8 mouse cellular contexts compared by ENCODE assay signal in the genomic region with DNA sequence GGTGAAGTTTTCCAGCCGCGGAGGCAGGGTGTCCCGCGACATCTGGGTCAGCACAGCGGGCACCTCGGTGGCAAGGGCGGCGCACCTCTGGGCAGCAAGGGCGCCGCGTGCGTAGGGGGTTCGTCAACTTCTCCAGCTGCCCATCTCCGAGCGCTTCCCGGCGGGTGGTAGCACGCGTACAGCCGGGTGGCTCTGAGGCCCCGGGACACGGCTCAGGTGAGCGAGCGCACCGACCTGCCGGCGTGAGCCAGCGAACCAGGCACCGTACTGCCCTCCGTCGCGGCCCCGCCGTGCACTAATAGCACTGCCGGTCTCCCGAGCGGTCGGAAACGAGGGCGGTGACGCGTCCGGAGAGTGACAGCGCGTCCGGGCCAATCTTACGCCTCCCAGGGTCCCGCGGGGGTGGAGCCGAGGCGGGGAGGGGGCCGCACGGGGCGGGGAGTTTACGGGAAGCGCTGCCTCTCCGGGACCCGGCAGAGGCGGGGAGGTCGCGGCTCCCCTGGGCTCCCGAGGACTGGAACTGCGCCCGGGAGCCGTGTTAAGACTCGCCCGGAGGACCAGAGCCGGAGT. TPM values are rescaled to one million over a fixed set of nuclear protein-coding genes. Genes with fewer than 3 reads are reported as not detected.
DNase-seq lines count a peak whose midpoint lies in the region; ATAC-seq lines count a peak whose summit lies in the region.

No protein-coding gene starts in this region.

- H3K9me3 ChIP-seq in embryonic facial prominence, embryonic 12.5 days: no peaks in the 10 kb centered on the region
- no peaks in the 10 kb centered on the region for H3K9me3 ChIP-seq in limb, embryonic 10.5 days (replicated peaks)
- H3K9me3 ChIP-seq in midbrain, embryonic 12.5 days: no peaks in the 10 kb centered on the region

- no peaks in the 10 kb centered on the region for H3K36me3 ChIP-seq in embryonic facial prominence, embryonic 12.5 days
- H3K36me3 ChIP-seq in limb, embryonic 10.5 days: no peaks in the 10 kb centered on the region
- no peaks in the 10 kb centered on the region for H3K36me3 ChIP-seq in midbrain, embryonic 12.5 days

- peak; percentile 95 for ATAC-seq in embryonic facial prominence, embryonic 12.5 days (ENCODE audit: insufficient number of reproducible peaks, insufficient read depth, low FRiP score, low TSS enrichment)
- ATAC-seq in midbrain, embryonic 12.5 days (ENCODE audit: low FRiP score, low read depth): peak; percentile 98

- H3K9ac ChIP-seq in embryonic facial prominence, embryonic 12.5 days: peak overlapping the region; percentile 77
- peak overlapping the region; percentile 61 for H3K9ac ChIP-seq in midbrain, embryonic 12.5 days (replicated peaks)

- under 1% methylated on average over 67 of the region's 68 CpGs for WGBS in embryonic facial prominence, embryonic 12.5 days
- WGBS in limb, embryonic 10.5 days: under 1% methylated on average over 68 of the region's 68 CpGs
- under 1% methylated on average over 64 of the region's 68 CpGs for WGBS in midbrain, embryonic 12.5 days

- peak; percentile 98 to 99 for DNase-seq in adrenal gland, postnatal 36 days
- peak; percentile 100 for DNase-seq in heart, adult 11 months
- DNase-seq in kidney, adult 18-20 months: peak; percentile 96
- DNase-seq in limb, embryonic 10.5 days (ENCODE audit: low spot score): peak; percentile 92
- peak; percentile 89 for DNase-seq in skeletal muscle tissue, adult 2 months (ENCODE audit: low read depth, low spot score)
- no peak for DNase-seq in MN1 (ENCODE audit: low spot score)

- H3K4me2 ChIP-seq in embryonic facial prominence, embryonic 12.5 days (replicated peaks): peak overlapping the region; percentile 99
- H3K4me2 ChIP-seq in midbrain, embryonic 12.5 days (replicated peaks): peak overlapping the region; percentile 98

- peak overlapping the region; percentile 71 for H3K4me3 ChIP-seq in embryonic facial prominence, embryonic 12.5 days
- H3K4me3 ChIP-seq in limb, embryonic 10.5 days: peak overlapping the region; percentile 78
- H3K4me3 ChIP-seq in midbrain, embryonic 12.5 days: peak overlapping the region; percentile 67

- no peak overlapping the region for H3K27ac ChIP-seq in embryonic facial prominence, embryonic 12.5 days
- H3K27ac ChIP-seq in limb, embryonic 10.5 days: peak overlapping the region; percentile 79
- H3K27ac ChIP-seq in midbrain, embryonic 12.5 days (replicated peaks): no peak overlapping the region

- H3K4me1 ChIP-seq in embryonic facial prominence, embryonic 12.5 days: peaks cover 15% of the 10 kb centered on the region
- peaks cover 43% of the 10 kb centered on the region for H3K4me1 ChIP-seq in limb, embryonic 10.5 days
- peaks cover 4% of the 10 kb centered on the region; the same call in 1 of the 2 replicates for H3K4me1 ChIP-seq in midbrain, embryonic 12.5 days

- no peaks in the 10 kb centered on the region for H3K27me3 ChIP-seq in embryonic facial prominence, embryonic 12.5 days
- H3K27me3 ChIP-seq in limb, embryonic 10.5 days (ENCODE audit: low read depth, poor library complexity, severe bottlenecking): peaks cover 7% of the 10 kb centered on the region; the same call in 1 of the 2 replicates
- H3K27me3 ChIP-seq in midbrain, embryonic 12.5 days: peaks cover 32% of the 10 kb centered on the region

RNA-seq across cellular contexts. Expression of a gene that starts 0.9 kb away (rescaled TPM):
- total RNA-seq in adrenal gland, postnatal 36 days (2021): 100 to 1,000 TPM in 1 of 2 experiments, 10 to 100 TPM in 1; 28.4 to 160 TPM
- polyA plus RNA-seq in embryonic facial prominence, embryonic 12.5 days (2016; fragmentation: Nextera tagmentation; extraction: Ambion mirVana): 4.9 and 5.9 TPM in 2 replicates
- polyA plus RNA-seq in limb, embryonic 10.5 days (2016; fragmentation: Nextera tagmentation; extraction: Ambion mirVana): 2.7 and 3.5 TPM in 2 replicates
- polyA plus RNA-seq in midbrain, embryonic 12.5 days (2016; fragmentation: Nextera tagmentation; extraction: Ambion mirVana): 2.6 and 2.9 TPM in 2 replicates
